Mouse (Mus musculus) neural tube, embryonic 15.5 days (tissue): ENCODE measurements around the gene Gm6583. TPM values are rescaled to one million over a fixed set of nuclear protein-coding genes. Genes with fewer than 3 reads are reported as not detected.

Source experiments
- ATAC-seq: fragments of 200-750 bp; cut with Nextera tagmentation; 2 replicates; pipeline ENCODE4 v1.8.0; 2017; ENCODE audit warnings: mild to moderate bottlenecking, moderate TSS enrichment, moderate library complexity; ENCODE audit not compliant: low FRiP score
- H3K27ac ChIP-seq: fragments of 300-500 bp; sonication (generic); replicated peaks from 2 replicates; pipeline ENCODE4 v1.5.1; 2015; ENCODE audit warnings: mild to moderate bottlenecking, inconsistent platforms
- H3K27me3 ChIP-seq: fragments of 300-500 bp; sonication (generic); replicated peaks from 2 replicates; pipeline ENCODE4 v1.6.1; 2015; ENCODE audit warnings: inconsistent platforms
- H3K36me3 ChIP-seq: fragments of 300-500 bp; sonication (generic); 2 replicates; pipeline ENCODE4 v1.6.1; 2015; ENCODE audit warnings: inconsistent platforms
- H3K4me1 ChIP-seq: fragments of 300-500 bp; sonication (generic); 2 replicates; pipeline ENCODE4 v1.6.1; 2015; ENCODE audit warnings: inconsistent platforms
- H3K4me2 ChIP-seq: fragments of 300-500 bp; sonication (generic); 2 replicates; pipeline ENCODE4 v1.6.1; 2015; ENCODE audit warnings: inconsistent platforms, mild to moderate bottlenecking, moderate library complexity
- H3K4me3 ChIP-seq: fragments of 300-500 bp; sonication (generic); replicated peaks from 2 replicates; pipeline ENCODE4 v1.5.1; 2015; ENCODE audit warnings: mild to moderate bottlenecking, inconsistent platforms
- H3K9ac ChIP-seq: fragments of 300-500 bp; sonication (generic); replicated peaks from 2 replicates; pipeline ENCODE4 v1.6.1; 2015; ENCODE audit warnings: mild to moderate bottlenecking, inconsistent platforms
- H3K9me3 ChIP-seq: fragments of 300-500 bp; sonication (generic); replicated peaks from 2 replicates; pipeline ENCODE4 v1.6.1; 2016; ENCODE audit warnings: inconsistent platforms
- WGBS: fragments of 180-500 bp; shearing (Covaris S2); methylation state at CpG from one replicate; pipeline ENCODE4 v1.1.7; 2015; ENCODE audit warnings: mixed read lengths; 5-methylcytosine and 5-hydroxymethylcytosine counted together
- polyA plus RNA-seq: library from polyadenylated mRNA; unstranded; fragments of >200 nt; fragmentation: Nextera tagmentation; extraction: Ambion mirVana; gene quantifications from 2 replicates; pipeline ENCODE4 v1.2.1, GENCODE M21; 2015

Gm6583 gene
- polyA plus RNA-seq, 1 experiment from 2014 or later: 0.22 TPM

DNA sequence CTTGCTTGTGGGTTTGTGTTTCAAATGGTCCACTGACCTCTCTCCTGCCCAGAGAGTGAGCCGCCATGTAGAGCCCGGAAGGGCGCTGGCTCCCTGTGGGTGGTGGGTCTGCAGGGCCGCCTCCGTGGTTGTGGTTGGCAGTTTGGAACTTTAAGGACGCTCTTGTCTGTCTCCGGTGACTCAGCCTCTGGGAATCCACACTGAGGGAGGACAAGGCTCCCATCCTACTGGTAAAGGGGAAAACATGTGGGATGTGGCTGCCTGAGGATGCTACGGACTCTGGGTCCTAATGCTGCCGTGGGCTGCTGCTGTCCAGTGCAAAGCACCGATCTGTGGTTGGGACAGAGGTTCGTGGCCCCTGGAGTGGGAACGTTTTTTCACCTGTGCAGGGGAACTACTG, 12.1 kb upstream of the Gm6583 start:
- no peak for ATAC-seq
- Histone ChIP-seq H3K36me3 (peaks cover 56% of the 10 kb centered on the region), H3K27me3 (no peaks in the 10 kb centered on the region), H3K4me1 (peaks cover 45% of the 10 kb centered on the region), H3K27ac (no peak overlapping the region), H3K4me3 (no peak overlapping the region), H3K9me3 (no peaks in the 10 kb centered on the region), H3K9ac (no peak overlapping the region), H3K4me2 (no peak overlapping the region)
- WGBS: 91% methylated on average over 12 of the region's 12 CpGs

DNA sequence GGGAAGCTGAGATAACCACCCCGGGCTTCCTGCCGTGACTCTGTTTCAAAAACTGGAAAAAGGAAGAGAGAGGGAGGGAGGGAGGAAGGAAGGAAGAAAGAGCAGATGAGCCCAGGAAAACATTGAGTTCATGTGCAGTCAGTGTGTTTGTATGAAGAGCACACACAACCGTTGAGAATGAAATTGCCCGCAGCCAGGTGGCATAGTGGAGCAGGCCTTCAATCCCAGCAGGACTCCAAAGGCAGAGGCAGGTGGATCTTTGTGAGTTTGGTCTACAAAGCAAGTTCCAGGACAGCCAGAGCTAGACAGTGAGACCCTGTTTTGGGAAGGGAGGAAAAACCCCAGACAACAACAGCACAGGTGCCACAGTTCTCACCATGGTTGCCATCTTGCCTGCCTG, 11.5 kb upstream of the Gm6583 start:
- Histone ChIP-seq H3K27me3 (no peaks in the 10 kb centered on the region), H3K4me3 (no peak overlapping the region), H3K36me3 (peaks cover 57% of the 10 kb centered on the region), H3K9ac (no peak overlapping the region), H3K9me3 (no peaks in the 10 kb centered on the region), H3K4me1 (peaks cover 40% of the 10 kb centered on the region), H3K4me2 (no peak overlapping the region), H3K27ac (no peak overlapping the region)
- 87% methylated on average over 4 of the region's 4 CpGs for WGBS
- ATAC-seq: no peak

DNA sequence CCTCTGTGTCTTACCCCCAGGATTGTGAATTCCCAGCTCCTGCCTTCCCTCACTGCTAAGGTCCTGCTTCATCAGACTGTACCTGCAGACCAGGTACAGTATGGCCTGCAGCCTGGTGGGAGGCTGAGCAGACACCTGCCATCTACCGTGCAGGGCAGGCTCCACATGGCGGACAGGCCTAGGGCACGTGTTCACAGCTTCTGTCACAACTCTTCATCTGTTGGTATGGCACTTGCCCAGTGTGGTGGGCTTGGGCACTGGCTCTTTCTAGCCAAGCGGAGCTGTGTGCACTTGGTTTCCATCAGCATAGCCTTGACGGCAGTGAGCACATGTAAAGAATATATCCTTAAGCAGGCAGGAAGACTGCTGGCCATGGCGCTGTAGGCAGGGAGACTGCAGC, 11.0 kb upstream of the Gm6583 start:
- Histone ChIP-seq H3K4me1 (peaks cover 35% of the 10 kb centered on the region), H3K4me2 (no peak overlapping the region), H3K36me3 (peaks cover 62% of the 10 kb centered on the region), H3K27ac (no peak overlapping the region), H3K9ac (no peak overlapping the region), H3K27me3 (no peaks in the 10 kb centered on the region), H3K4me3 (no peak overlapping the region), H3K9me3 (no peaks in the 10 kb centered on the region)
- no peak for ATAC-seq
- 97% methylated on average over 6 of the region's 6 CpGs for WGBS

DNA sequence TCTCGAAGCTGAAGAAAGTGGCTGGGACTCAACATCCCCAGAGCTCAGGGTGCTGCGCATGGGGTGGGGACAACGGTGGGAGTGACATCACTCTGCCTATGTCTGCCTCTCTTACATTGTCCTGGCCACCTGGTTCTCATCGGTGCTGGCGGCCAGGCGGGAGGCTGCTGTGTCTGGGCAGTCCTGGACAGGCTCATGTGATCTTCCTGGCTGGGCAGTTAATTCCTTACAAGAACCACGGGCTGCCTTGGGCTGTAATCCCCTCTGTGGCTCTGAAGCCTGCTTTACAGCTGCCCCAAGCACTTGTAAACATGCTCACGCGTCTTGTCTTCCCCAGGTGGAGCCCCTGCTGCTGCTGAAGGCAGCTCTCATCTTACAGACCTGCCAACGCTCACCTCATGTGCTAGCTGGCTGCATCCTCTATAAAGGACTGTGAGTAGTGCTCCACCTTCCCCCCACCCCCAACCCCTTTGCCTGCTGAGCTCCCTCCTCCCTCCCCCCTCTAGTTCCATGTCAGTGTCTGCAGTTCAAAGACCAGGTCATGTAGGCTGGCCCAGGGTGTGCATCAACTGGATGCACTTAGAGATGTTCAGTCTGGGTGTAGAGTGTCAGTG, 8.5 kb upstream of the Gm6583 start:
- Histone ChIP-seq H3K4me1 (peaks cover 9% of the 10 kb centered on the region), H3K27ac (no peak overlapping the region), H3K4me2 (no peak overlapping the region), H3K27me3 (no peaks in the 10 kb centered on the region), H3K9ac (no peak overlapping the region), H3K4me3 (no peak overlapping the region), H3K9me3 (no peaks in the 10 kb centered on the region), H3K36me3 (peaks cover 52% of the 10 kb centered on the region)
- ATAC-seq: no peak
- 70% methylated on average over 10 of the region's 10 CpGs for WGBS

DNA sequence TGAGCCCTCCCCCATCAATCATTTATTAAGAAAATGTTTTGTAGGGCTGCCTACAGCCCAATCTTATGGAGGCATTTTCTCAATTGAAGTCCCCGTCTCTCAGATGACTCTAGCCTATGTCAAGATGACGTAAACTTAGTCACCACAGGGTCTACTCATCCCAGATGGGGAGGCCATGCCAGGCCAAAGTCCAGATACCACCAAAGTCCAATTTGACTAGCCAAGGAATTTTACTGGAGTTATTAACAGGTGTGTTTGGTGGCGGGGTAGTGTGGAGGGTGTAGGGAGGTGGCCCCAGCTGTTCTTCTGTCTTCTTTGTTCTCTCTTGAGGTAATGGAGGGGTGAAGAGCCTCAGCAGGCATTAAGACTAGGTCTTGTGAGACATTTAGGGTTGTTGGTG, 4.2 kb upstream of the Gm6583 start:
- Histone ChIP-seq H3K27me3 (no peaks in the 10 kb centered on the region), H3K9ac (no peak overlapping the region), H3K36me3 (peaks cover 59% of the 10 kb centered on the region), H3K4me3 (no peak overlapping the region), H3K4me1 (no peaks in the 10 kb centered on the region), H3K4me2 (no peak overlapping the region), H3K9me3 (no peaks in the 10 kb centered on the region), H3K27ac (no peak overlapping the region)
- WGBS: 82% methylated on average over 3 of the region's 3 CpGs
- ATAC-seq: no peak

DNA sequence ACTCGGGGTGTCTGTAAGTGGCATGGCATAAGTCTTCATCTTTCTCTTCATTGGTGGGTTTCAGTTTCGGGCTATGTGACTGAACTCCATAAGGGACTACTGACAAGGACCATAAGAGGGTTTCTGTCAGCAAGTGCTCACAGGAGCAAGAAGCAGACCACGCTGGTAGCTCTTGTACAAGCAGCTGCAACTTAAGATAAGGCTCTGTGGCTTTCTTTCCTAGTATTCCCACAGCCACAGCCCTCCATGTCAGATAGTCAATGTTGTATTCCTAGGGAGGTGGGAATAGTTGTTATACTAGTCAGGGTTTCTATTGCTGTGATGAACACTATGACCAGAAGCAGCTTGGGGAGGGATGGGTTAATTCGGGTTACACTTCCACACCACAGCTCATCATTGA, 3.7 kb upstream of the Gm6583 start:
- Histone ChIP-seq H3K27ac (no peak overlapping the region), H3K27me3 (no peaks in the 10 kb centered on the region), H3K9me3 (no peaks in the 10 kb centered on the region), H3K4me1 (no peaks in the 10 kb centered on the region), H3K9ac (no peak overlapping the region), H3K36me3 (peaks cover 59% of the 10 kb centered on the region), H3K4me2 (no peak overlapping the region), H3K4me3 (no peak overlapping the region)
- no peak for ATAC-seq
- 95% methylated on average over 4 of the region's 4 CpGs for WGBS

DNA sequence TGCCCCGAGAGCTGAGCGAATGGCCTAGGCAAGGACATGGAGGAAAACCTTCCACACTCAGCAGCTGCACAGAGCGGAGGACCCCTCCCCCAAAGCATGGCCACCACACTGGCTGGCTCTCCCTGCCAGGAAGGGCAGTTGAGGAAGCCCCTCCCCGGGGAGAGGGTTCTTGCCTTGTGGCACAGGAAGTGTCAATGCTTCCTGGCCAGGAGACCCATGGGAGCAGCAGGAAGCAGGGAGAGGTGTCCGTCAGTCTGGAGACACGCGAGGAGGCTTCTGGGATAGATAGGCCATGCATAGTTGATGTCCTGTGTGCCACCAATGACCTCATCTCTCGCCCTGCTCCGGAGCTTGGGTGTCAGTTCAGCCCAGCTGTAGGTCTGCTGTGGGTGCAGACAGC, 489 bp upstream of the Gm6583 start:
- Histone ChIP-seq H3K27me3 (no peaks in the 10 kb centered on the region), H3K4me2 (no peak overlapping the region), H3K4me1 (no peaks in the 10 kb centered on the region), H3K9me3 (no peaks in the 10 kb centered on the region), H3K36me3 (peaks cover 55% of the 10 kb centered on the region), H3K9ac (no peak overlapping the region), H3K27ac (no peak overlapping the region), H3K4me3 (no peak overlapping the region)
- no peak for ATAC-seq
- WGBS: 96% methylated on average over 9 of the region's 9 CpGs

DNA sequence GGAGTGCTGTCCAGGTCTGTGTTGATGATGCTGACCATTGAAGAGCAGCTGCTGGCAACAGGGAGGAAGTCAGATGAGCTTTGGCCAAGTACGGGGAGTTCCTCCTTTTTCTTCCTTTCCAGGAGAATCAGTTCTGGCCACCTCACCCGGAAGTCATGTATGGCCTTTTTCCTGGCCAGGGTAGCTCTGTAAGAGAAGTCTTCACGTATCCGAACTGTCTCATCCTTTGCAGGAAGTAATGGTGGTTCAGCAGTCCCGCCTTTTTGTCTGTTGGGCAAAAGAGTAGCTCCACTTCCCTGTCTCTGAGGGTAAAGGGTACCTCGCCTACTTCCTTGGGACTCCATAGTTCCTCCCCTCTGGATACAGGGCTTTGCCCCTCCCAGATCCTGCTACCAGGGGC, 340 bp downstream of the Gm6583 start:
- 88% methylated on average over 6 of the region's 6 CpGs for WGBS
- H3K27me3 ChIP-seq: no peaks in the 10 kb centered on the region
- H3K9ac ChIP-seq: no peak overlapping the region
- H3K27ac ChIP-seq: no peak overlapping the region
- H3K4me1 ChIP-seq: no peaks in the 10 kb centered on the region
- ATAC-seq: no peak
- H3K4me2 ChIP-seq: no peak overlapping the region
- H3K36me3 ChIP-seq: peaks cover 63% of the 10 kb centered on the region
- H3K9me3 ChIP-seq: no peaks in the 10 kb centered on the region
- H3K4me3 ChIP-seq: no peak overlapping the region

DNA sequence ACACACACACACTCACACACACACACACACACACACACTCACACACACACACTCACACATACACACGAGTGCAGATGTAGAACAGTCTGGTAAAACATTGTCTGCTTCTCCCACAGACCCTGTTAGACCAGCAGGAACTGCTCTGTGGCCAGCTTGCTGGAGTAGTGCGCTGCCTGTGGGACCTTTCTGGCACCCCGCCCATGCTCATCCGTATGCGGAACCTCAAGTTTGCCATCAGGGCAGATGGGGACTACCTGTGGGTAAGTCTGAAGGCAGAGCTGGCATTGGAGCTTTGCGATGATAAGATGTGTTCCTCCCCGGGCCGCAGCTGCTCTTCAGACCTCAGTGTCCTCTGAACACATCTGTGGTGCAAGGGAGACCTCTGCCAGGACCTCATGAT, 6.7 kb downstream of the Gm6583 start:
- Histone ChIP-seq H3K4me3 (no peak overlapping the region), H3K4me1 (peaks cover 26% of the 10 kb centered on the region), H3K4me2 (no peak overlapping the region), H3K9ac (no peak overlapping the region), H3K9me3 (no peaks in the 10 kb centered on the region), H3K27ac (no peak overlapping the region), H3K36me3 (peaks cover 56% of the 10 kb centered on the region), H3K27me3 (no peaks in the 10 kb centered on the region)
- 87% methylated on average over 8 of the region's 8 CpGs for WGBS
- no peak for ATAC-seq

DNA sequence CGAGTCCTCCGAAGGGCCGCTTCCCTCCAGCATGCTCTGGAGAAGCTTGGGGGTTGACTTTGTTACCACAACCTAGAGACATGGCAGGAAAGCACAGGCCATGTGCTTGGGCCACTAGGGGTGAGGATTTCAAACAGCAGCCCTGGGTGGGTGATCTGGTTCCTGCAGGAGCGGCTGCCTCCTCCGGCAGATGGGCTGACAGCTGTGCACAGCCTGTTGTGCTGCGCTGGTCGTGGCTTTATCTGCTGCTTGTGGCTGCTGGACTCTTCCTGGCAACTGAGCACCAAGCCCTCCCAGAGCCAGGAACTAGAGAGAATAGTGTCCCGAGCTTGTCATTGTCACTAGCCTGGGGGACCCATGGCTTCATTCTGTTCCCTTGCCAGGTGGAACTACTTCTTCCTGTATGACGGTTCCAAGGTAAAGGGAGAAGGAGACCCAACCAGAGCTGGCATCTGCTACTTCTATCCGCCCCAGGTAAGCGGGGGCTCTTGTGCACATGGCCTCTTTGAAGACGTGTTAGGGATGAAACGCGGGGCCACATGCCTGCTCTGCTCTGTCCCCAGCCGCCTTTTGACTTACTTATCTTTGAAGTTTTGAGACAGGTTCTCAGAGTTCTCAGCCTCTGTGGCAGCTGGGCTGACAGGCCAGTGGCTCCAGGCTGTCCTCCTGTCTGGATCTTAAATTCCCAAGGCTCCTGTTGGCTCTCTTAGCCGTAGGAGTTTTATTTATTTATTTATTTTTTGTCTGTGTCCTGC, 9.4 kb downstream of the Gm6583 start:
- Histone ChIP-seq H3K27me3 (no peaks in the 10 kb centered on the region), H3K4me3 (no peak overlapping the region), H3K9me3 (no peaks in the 10 kb centered on the region), H3K36me3 (peaks cover 41% of the 10 kb centered on the region), H3K9ac (no peak overlapping the region), H3K27ac (no peak overlapping the region), H3K4me1 (peaks cover 48% of the 10 kb centered on the region), H3K4me2 (no peak overlapping the region)
- 79% methylated on average over 16 of the region's 16 CpGs for WGBS
- no peak for ATAC-seq

DNA sequence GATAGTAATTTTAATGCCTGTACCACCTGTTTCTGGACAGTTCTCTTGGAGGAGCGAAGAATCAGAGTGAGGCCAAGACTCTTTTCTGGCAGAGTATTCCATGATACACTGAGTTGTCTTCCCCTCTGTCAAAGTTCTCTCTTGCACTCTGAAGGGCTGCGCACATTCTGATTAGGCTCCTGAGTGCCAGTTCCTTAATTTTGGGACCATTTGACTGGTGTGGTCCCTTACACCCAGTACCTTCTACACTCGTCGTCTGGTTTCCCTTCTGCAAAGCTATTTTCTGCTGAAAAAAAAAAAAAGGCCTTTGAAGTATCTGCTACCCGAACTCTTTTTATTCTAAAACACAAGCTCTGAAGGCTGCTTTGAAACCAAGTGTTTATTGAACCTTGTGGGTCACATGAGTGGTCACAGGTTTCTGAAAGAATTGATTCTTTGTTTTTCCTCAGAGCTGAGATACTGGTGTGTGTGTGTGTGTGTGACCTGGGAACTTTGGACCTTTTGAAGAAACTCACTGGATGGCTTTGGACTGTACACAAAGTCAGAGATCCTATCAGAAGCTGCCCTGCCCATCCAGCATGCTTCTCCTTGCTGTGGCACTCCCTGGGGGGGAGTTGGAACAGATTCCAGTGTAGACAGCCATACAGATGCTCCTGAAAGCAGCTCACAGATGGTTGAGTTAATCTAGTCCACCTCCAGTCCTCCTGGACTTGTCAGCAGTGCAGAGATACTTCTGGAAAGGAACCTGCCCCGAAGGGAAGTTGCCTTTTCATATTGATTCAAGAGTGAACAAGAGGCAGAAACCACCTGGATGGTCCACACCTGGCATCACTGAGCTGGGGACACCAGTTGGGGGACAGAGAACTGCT, 11.5 kb downstream of the Gm6583 start:
- WGBS: 75% methylated on average over 6 of the region's 6 CpGs
- Histone ChIP-seq H3K36me3 (peaks cover 38% of the 10 kb centered on the region), H3K4me2 (peak overlapping the region; percentile 81; the same call in 1 of the 2 replicates), H3K27me3 (no peaks in the 10 kb centered on the region), H3K4me1 (peaks cover 57% of the 10 kb centered on the region), H3K4me3 (no peak overlapping the region), H3K9ac (peak overlapping the region; percentile 23; the same call in 1 of the 2 replicates), H3K9me3 (no peaks in the 10 kb centered on the region), H3K27ac (no peak overlapping the region)
- ATAC-seq: no peak
